Mouse (Mus musculus) hindbrain, postnatal 0 days (tissue): ENCODE data around the gene Mfap4. TPM values are rescaled to one million over a fixed set of nuclear protein-coding genes. Genes with fewer than 3 reads are reported as not detected.

Experiments
- ATAC-seq: fragments of 200-750 bp; cut with Nextera tagmentation; 2 replicates; pipeline ENCODE4 v1.8.0; 2017; ENCODE audit warnings: mild to moderate bottlenecking, moderate TSS enrichment, moderate library complexity
- DNase-seq: peaks from one replicate; pipeline ENCODE4 v3.0.0-alpha.2; 2015; ENCODE audit warnings: low spot score
- H3K27ac ChIP-seq: fragments of 300-500 bp; sonication (generic); 2 replicates; pipeline ENCODE4 v1.5.1; 2014; ENCODE audit warnings: mild to moderate bottlenecking
- H3K27me3 ChIP-seq: fragments of 300-500 bp; sonication (generic); 2 replicates; pipeline ENCODE4 v1.6.1; 2014; ENCODE audit warnings: low read length, mixed read lengths; ENCODE audit not compliant: insufficient read depth
- H3K36me3 ChIP-seq: fragments of 300-500 bp; sonication (generic); 2 replicates; pipeline ENCODE4 v1.6.1; 2014; ENCODE audit warnings: low read length, mixed read lengths; ENCODE audit not compliant: insufficient read depth
- H3K4me1 ChIP-seq: fragments of 300-500 bp; sonication (generic); 2 replicates; pipeline ENCODE4 v1.6.1; 2014; ENCODE audit warnings: antibody characterized with exemption, low read length, mixed read lengths; ENCODE audit not compliant: insufficient read depth
- H3K4me2 ChIP-seq: fragments of 300-500 bp; sonication (generic); 2 replicates; pipeline ENCODE4 v1.6.1; 2014; ENCODE audit warnings: low read depth, mild to moderate bottlenecking, low read length, moderate library complexity, mixed read lengths
- H3K4me3 ChIP-seq: fragments of 300-500 bp; sonication (generic); 2 replicates; pipeline ENCODE4 v1.5.1; 2014; ENCODE audit warnings: low read length
- H3K9ac ChIP-seq: fragments of 300-500 bp; sonication (generic); replicated peaks from 2 replicates; pipeline ENCODE4 v1.6.1; 2014; ENCODE audit warnings: mild to moderate bottlenecking, low read length, moderate library complexity, mixed read lengths
- H3K9me3 ChIP-seq: fragments of 300-500 bp; sonication (generic); 2 replicates; pipeline ENCODE4 v1.6.1; 2016; ENCODE audit warnings: low read length, mixed read lengths
- CTCF ChIP-seq: IDR thresholded peaks from 2 replicates; pipeline ENCODE4 v1.5.1; 2016; ENCODE audit warnings: antibody characterized with exemption, control low read depth, low read depth
- WGBS: fragments of 180-500 bp; shearing (Covaris S2); extraction: QIAGEN DNeasy Blood & Tissue Kit; methylation state at CpG from one replicate; pipeline ENCODE4 v1.1.7; 2014; 5-methylcytosine and 5-hydroxymethylcytosine counted together
- polyA plus RNA-seq: library from polyadenylated mRNA; unstranded; fragments of >200 nt; fragmentation: Nextera tagmentation; extraction: Ambion mirVana; gene quantifications from 2 replicates; pipeline ENCODE4 v1.2.1, GENCODE M21; 2015
- total RNA-seq: library from RNA; depleted of rRNA; stranded (reverse); fragments of >200 nt; gene quantifications from 2 replicates; pipeline ENCODE4 v1.2.3, GENCODE M21; 2014

Gene Mfap4
- total and polyA plus RNA-seq, 2 experiments from 2014 or later = 43.3 to 68.1 TPM

DNA sequence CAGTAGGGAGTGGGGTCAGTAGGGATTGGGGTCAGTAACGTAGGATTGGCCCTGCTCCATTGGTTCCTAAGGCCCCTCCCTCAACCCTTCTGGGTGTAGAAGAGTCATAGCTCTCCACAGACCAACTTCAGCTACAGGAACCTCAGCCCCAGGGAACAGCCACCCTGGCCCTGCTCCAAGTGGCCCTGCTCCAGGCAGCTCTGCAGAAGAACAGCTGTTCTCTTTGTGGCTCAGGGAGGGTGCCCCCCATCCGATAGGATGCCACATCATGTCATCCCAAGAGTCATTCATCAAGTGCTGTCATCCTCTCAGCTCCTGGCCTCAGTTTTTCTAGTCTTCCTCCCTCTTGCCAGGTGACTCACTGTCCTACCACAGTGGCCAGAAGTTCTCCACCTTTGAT lies 2.2 kb downstream of the Mfap4 start:
- Histone ChIP-seq H3K4me1 (peaks cover 14% of the 10 kb centered on the region), H3K9ac (no peak overlapping the region), H3K4me3 (no peak overlapping the region), H3K27ac (no peak overlapping the region), H3K27me3 (no peaks in the 10 kb centered on the region), H3K4me2 (peak overlapping the region; percentile 3; the same call in 1 of the 2 replicates), H3K36me3 (peaks cover 33% of the 10 kb centered on the region), H3K9me3 (no peaks in the 10 kb centered on the region)
- WGBS = 17% methylated on average over 2 of the region's 2 CpGs
- ATAC-seq (no peak), DNase-seq (peak; percentile 66)
- TF ChIP-seq CTCF = no peak

- H3K9ac ChIP-seq = no peak overlapping the region
- H3K4me2 ChIP-seq = 0 out of 2 replicates have a peak overlapping the region, but pooled peaks have one; percentile 10
- H3K4me3 ChIP-seq = no peak overlapping the region
- no peaks in the 10 kb centered on the region for H3K9me3 ChIP-seq
- peaks cover 33% of the 10 kb centered on the region for H3K36me3 ChIP-seq
- DNase-seq (no peak), ATAC-seq (no peak)
- peaks cover 19% of the 10 kb centered on the region for H3K4me1 ChIP-seq
- no peaks in the 10 kb centered on the region for H3K27me3 ChIP-seq
- 0 out of 2 replicates have a peak overlapping the region, but pooled peaks have one; percentile 4 for H3K27ac ChIP-seq
- WGBS = 79% methylated on average over 7 of the region's 7 CpGs
- TF ChIP-seq CTCF = no peak
These were observed 2.7 kb downstream of the Mfap4 start for GRCm38 (mm10) chr11:61487936-61488335.

GRCm38 (mm10) chr11:61489085-61489484 lies 3.9 kb downstream of the Mfap4 start:
- peaks cover 33% of the 10 kb centered on the region for H3K36me3 ChIP-seq
- no peak for DNase-seq
- no peaks in the 10 kb centered on the region for H3K9me3 ChIP-seq
- no peak overlapping the region for H3K4me3 ChIP-seq
- H3K4me2 ChIP-seq = no peak overlapping the region
- no peak overlapping the region for H3K9ac ChIP-seq
- TF ChIP-seq CTCF = no peak
- H3K4me1 ChIP-seq = peaks cover 20% of the 10 kb centered on the region
- no peak for ATAC-seq
- 74% methylated on average over 2 of the region's 2 CpGs for WGBS
- no peaks in the 10 kb centered on the region for H3K27me3 ChIP-seq
- H3K27ac ChIP-seq = no peak overlapping the region

DNA sequence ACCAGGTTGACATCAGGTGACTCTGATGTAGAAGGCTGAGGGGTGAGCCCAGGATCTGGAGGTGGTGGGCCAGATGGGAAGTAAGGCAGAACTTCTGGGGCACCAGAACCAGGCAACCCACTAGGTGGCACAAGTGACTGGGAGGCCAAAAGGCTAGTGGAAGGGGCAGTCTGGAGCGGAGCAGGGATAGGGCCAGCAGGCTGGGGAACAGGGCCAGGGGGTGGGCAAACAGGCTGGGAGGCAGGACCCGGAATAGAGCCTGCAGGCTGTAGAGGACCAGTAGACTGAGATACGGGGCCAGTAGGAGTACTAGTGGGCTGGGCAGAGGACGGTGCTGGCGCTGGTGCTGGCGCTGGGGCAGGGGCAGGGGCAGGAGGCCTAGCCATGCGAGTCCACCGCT lies 4.6 kb downstream of the Mfap4 start:
- Histone ChIP-seq H3K4me1 (peaks cover 14% of the 10 kb centered on the region), H3K9ac (no peak overlapping the region), H3K4me2 (no peak overlapping the region), H3K36me3 (peaks cover 33% of the 10 kb centered on the region), H3K27me3 (no peaks in the 10 kb centered on the region), H3K9me3 (no peaks in the 10 kb centered on the region), H3K27ac (no peak overlapping the region), H3K4me3 (no peak overlapping the region)
- DNase-seq = no peak
- 88% methylated on average over 7 of the region's 8 CpGs for WGBS
- TF ChIP-seq CTCF = no peak
- ATAC-seq = no peak

DNA sequence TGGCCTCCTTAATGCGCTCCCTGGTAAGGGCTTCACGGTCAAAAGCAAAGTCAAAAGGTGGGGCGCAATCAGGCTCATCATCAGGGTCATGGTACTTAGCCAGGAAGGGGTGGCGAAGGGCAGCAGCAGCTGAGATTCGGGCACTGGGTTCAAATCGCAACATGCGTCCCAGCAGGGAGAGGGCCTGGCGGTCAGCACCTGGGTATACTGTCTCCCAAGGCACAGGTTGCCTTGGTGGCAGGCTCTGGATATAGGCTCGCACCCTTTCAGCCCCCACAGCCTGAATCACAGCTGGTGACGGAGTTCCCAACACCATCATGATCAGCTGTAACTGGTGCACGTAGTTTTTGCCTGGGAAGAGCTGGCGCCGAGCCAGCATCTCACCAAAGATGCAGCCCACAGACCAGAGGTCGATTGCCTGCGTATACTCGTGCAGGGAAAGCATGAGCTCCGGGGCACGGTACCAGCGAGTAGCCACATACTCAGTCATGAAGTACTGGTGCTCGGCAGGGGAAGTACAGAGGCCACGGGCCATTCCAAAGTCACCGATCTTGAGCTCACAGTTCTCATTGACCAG lies 5.8 kb downstream of the Mfap4 start:
- no peak for TF ChIP-seq CTCF
- Histone ChIP-seq H3K4me2 (no peak overlapping the region), H3K36me3 (peaks cover 33% of the 10 kb centered on the region), H3K27ac (no peak overlapping the region), H3K4me1 (peaks cover 12% of the 10 kb centered on the region), H3K27me3 (no peaks in the 10 kb centered on the region), H3K9me3 (no peaks in the 10 kb centered on the region), H3K9ac (no peak overlapping the region), H3K4me3 (no peak overlapping the region)
- no peak for ATAC-seq
- DNase-seq = no peak
- 78% methylated on average over 22 of the region's 22 CpGs for WGBS

- Histone ChIP-seq H3K9me3 (no peaks in the 10 kb centered on the region), H3K27ac (peak overlapping the region; percentile 91), H3K9ac (peak overlapping the region; percentile 93), H3K4me3 (peak overlapping the region; percentile 89), H3K27me3 (no peaks in the 10 kb centered on the region), H3K4me1 (peaks cover 12% of the 10 kb centered on the region), H3K4me2 (peak overlapping the region; percentile 88), H3K36me3 (peaks cover 33% of the 10 kb centered on the region)
- DNase-seq = no peak
- no peak for TF ChIP-seq CTCF
- WGBS = 70% methylated on average over 12 of the region's 12 CpGs
- no peak for ATAC-seq
These were observed 7.6 kb downstream of the Mfap4 start for GRCm38 (mm10) chr11:61492749-61493401.

GRCm38 (mm10) chr11:61493525-61494128 lies 8.4 kb downstream of the Mfap4 start:
- peaks cover 12% of the 10 kb centered on the region for H3K4me1 ChIP-seq
- peak; percentile 18; the same call in 1 of the 2 replicates for TF ChIP-seq CTCF
- WGBS = under 1% methylated on average over 45 of the region's 50 CpGs

More at GRCm38 (mm10) chr11:61493525-61494128, 8.4 kb downstream of the Mfap4 start:
- peak; percentile 32 for DNase-seq
- Histone ChIP-seq H3K27me3 (no peaks in the 10 kb centered on the region), H3K9ac (peak overlapping the region; percentile 93), H3K4me3 (peak overlapping the region; percentile 89), H3K27ac (peak overlapping the region; percentile 91), H3K9me3 (no peaks in the 10 kb centered on the region), H3K36me3 (peaks cover 28% of the 10 kb centered on the region), H3K4me2 (peak overlapping the region; percentile 88)
- ATAC-seq = peak; percentile 60
